ENCODE assay signal across 29 mouse cellular contexts in the genomic region with DNA sequence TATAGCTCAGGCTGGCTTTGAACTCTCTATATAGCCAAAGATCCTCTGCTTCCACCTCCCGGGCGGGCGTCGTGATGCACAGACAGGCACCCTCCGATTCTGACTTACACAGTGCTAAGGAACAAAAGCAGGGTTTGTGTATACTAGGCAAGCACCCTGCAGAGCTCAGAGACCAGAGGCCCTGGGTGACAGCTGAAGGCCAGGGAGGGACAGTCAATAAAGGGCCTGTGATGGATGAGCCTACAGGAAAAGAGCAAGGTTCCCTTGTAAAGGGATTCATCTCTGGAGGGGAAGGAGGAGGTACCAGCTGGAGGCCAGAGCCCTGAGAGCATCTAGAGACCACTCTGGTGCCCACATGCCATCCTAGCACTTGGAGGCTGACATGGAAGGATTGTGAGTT. TPM values are rescaled to one million over a fixed set of nuclear protein-coding genes. Genes with fewer than 3 reads are reported as not detected.
DNase-seq lines count a peak whose midpoint lies in the region; ATAC-seq and TF ChIP-seq lines count a peak whose summit lies in the region.
"Had no signal": no experiment of that assay in that cellular context is flagged by ENCODE, and none has a peak within 500 bp of the region (broad histone marks: within the 10 kb centered on the region; RNA-seq: fewer than 3 reads in every experiment).

No protein-coding gene starts in this region.

- H3K27ac ChIP-seq in layer of hippocampus, adult 2 months, result 0 out of 2 replicates have a peak overlapping the region, but pooled peaks have one; percentile 61
- no peak overlapping the region for H3K27ac ChIP-seq in forebrain, postnatal 0 days (ENCODE audit: low read depth, low read length)
- H3K27ac ChIP-seq: embryonic facial prominence, embryonic 12.5 days; embryonic facial prominence, embryonic 15.5 days; heart, embryonic 15.5 days; intestine, embryonic 15.5 days had no signal

- H3K9ac ChIP-seq in forebrain, postnatal 0 days, result no peak overlapping the region
- H3K9ac ChIP-seq: embryonic facial prominence, embryonic 12.5 days; embryonic facial prominence, embryonic 15.5 days; heart, embryonic 12.5 days; heart, embryonic 15.5 days; hindbrain, embryonic 12.5 days; intestine, embryonic 15.5 days had no signal

- H3K27me3 ChIP-seq in forebrain, postnatal 0 days (ENCODE audit: insufficient read depth, low read length), result no peaks in the 10 kb centered on the region
- H3K27me3 ChIP-seq: CH12.LX; embryonic facial prominence, embryonic 12.5 days; embryonic facial prominence, embryonic 15.5 days; heart, embryonic 15.5 days; intestine, embryonic 15.5 days had no signal

- no peaks in the 10 kb centered on the region for H3K9me3 ChIP-seq in forebrain, postnatal 0 days (ENCODE audit: low read length)
- H3K9me3 ChIP-seq: embryonic facial prominence, embryonic 12.5 days; embryonic facial prominence, embryonic 15.5 days; G1E; heart, embryonic 12.5 days; heart, embryonic 15.5 days; hindbrain, embryonic 12.5 days; intestine, embryonic 15.5 days had no signal

- DNase-seq in adrenal gland, adult 2 months, result peak; percentile 59
- no peak for DNase-seq in adrenal gland, postnatal 25 days
- no peak for DNase-seq in layer of hippocampus, adult 2 months (ENCODE audit: low spot score in 2 of 2)
- DNase-seq in layer of hippocampus, adult 8-10 months (ENCODE audit: low spot score in 2 of 2), result no peak
- peak; percentile 61 for DNase-seq in adrenal gland, postnatal 14 days
- no peak for DNase-seq in forebrain, postnatal 0 days
- no peak for DNase-seq in left cerebral cortex, adult 18-20 months (ENCODE audit: low spot score in 2 of 2)
- DNase-seq: B cell, adult 2 months; cerebellum, adult 2 months; cerebellum, adult 9-11 months; cerebellum, postnatal 25 days; gastrocnemius, postnatal 25 days; heart, adult 18-20 months; heart, postnatal 10 days; heart, postnatal 4 days; kidney, adult 11 months had no signal

- H3K4me1 ChIP-seq in forebrain, postnatal 0 days (ENCODE audit: insufficient read depth), result peaks cover 3% of the 10 kb centered on the region; the same call in 1 of the 2 replicates
- H3K4me1 ChIP-seq: embryonic facial prominence, embryonic 12.5 days; embryonic facial prominence, embryonic 15.5 days; intestine, embryonic 15.5 days had no signal

- no peaks in the 10 kb centered on the region for H3K36me3 ChIP-seq in forebrain, postnatal 0 days (ENCODE audit: insufficient read depth)
- H3K36me3 ChIP-seq: embryonic facial prominence, embryonic 12.5 days; embryonic facial prominence, embryonic 15.5 days; heart, embryonic 12.5 days; heart, embryonic 15.5 days; hindbrain, embryonic 12.5 days; intestine, embryonic 15.5 days had no signal

- 65% methylated on average over 5 of the region's 5 CpGs for WGBS in forebrain, postnatal 0 days

- TF ChIP-seq CTCF in layer of hippocampus, adult 2 months (conservative IDR thresholded peaks at IDR 0.05), result no peak
- no peak for TF ChIP-seq CTCF in forebrain, postnatal 0 days (IDR thresholded peaks at IDR 0.05; ENCODE audit: low read depth)

- no peak overlapping the region for H3K4me2 ChIP-seq in forebrain, postnatal 0 days (ENCODE audit: low read depth)
- H3K4me2 ChIP-seq: embryonic facial prominence, embryonic 12.5 days; embryonic facial prominence, embryonic 15.5 days; heart, embryonic 12.5 days; heart, embryonic 15.5 days; hindbrain, embryonic 12.5 days; intestine, embryonic 15.5 days had no signal

- H3K4me3 ChIP-seq in layer of hippocampus, adult 2 months, result no peak overlapping the region
- no peak overlapping the region for H3K4me3 ChIP-seq in forebrain, postnatal 0 days (ENCODE audit: low read depth, low read length)
- H3K4me3 ChIP-seq: embryonic facial prominence, embryonic 12.5 days; embryonic facial prominence, embryonic 15.5 days; heart, embryonic 12.5 days; heart, embryonic 15.5 days; hindbrain, embryonic 12.5 days; intestine, embryonic 15.5 days had no signal

- no peak for ATAC-seq in forebrain, postnatal 0 days
- ATAC-seq: forebrain, embryonic 14.5 days; hindbrain, embryonic 16.5 days; intestine, embryonic 15.5 days; Patski had no signal

RNA-seq across cellular contexts. Expression of gene Htr6, which starts 22.0 kb away (rescaled TPM):
- total RNA-seq in adrenal gland, adult 2 months (2021), result under 1 TPM; 0.14 to 0.41 TPM
- 1.1 and 1.3 TPM in 2 replicates for polyA plus RNA-seq in adrenal gland, adult 2 months (2012; rRNA removed)
- total RNA-seq in adrenal gland, postnatal 25 days (2021), result 0.33 and 0.52 TPM in 2 replicates
- 1 to 10 TPM; 7.3 to 7.6 TPM for total RNA-seq in layer of hippocampus, adult 2 months (2021)
- total RNA-seq in layer of hippocampus, adult 8-10 months (2022), result 1 to 10 TPM; 7.0 to 8.3 (median 8.0) TPM
- 0.15 TPM in 1 of 2 replicates, not detected in the other for total RNA-seq in adrenal gland, postnatal 14 days (2021)
- 1.8 and 4.0 TPM in 2 replicates for total RNA-seq in forebrain, postnatal 0 days (2014; rRNA removed)
- 0.67 TPM in 2 replicates for polyA plus RNA-seq in forebrain, postnatal 0 days (2015; fragmentation: Nextera tagmentation; extraction: Ambion mirVana)
- 1 to 10 TPM; 5.7 to 7.6 TPM for total RNA-seq in left cerebral cortex, adult 18-20 months (2021)
- total RNA-seq: CH12.LX; common myeloid progenitor, adult 5-6 weeks; G1E; gastrocnemius, adult 8-10 months; gastrocnemius, postnatal 25 days; heart, adult 18-20 months; heart, postnatal 10 days; heart, postnatal 4 days had no signal
- polyA plus RNA-seq: G1E; heart, embryonic 12.5 days; heart, embryonic 15.5 days; hindbrain, embryonic 12.5 days had no signal

RNA-seq across cellular contexts. Expression of gene Nbl1, which starts 39.4 kb away (rescaled TPM):
- total RNA-seq in adrenal gland, adult 2 months (2021), result 10 to 100 TPM; 44.0 to 64.4 TPM
- 135 and 182 TPM in 2 replicates for polyA plus RNA-seq in adrenal gland, adult 2 months (2012; rRNA removed)
- 20.3 and 21.4 TPM in 2 replicates for total RNA-seq in adrenal gland, postnatal 25 days (2021)
- total RNA-seq in layer of hippocampus, adult 2 months (2021), result 10 to 100 TPM; 84.4 to 89.9 TPM
- 10 to 100 TPM; 72.3 to 84.6 (median 79.2) TPM for total RNA-seq in layer of hippocampus, adult 8-10 months (2022)
- 33.7 and 39.8 TPM in 2 replicates for total RNA-seq in adrenal gland, postnatal 14 days (2021)
- total RNA-seq in forebrain, postnatal 0 days (2014; rRNA removed), result 41.7 and 57.6 TPM in 2 replicates
- polyA plus RNA-seq in forebrain, postnatal 0 days (2015; fragmentation: Nextera tagmentation; extraction: Ambion mirVana), result 56.7 and 64.3 TPM in 2 replicates
- 10 to 100 TPM; 62.6 to 66.6 TPM for total RNA-seq in left cerebral cortex, adult 18-20 months (2021)
- total RNA-seq: common myeloid progenitor, adult 5-6 weeks had no signal

Comparison
In these comparisons a context has a peak if more than half of its experiments do, and no peak if none do; other contexts are left out.
1. DNase-seq: peak in adrenal gland, adult 2 months (single experiment) and adrenal gland, postnatal 14 days (single experiment); none in adrenal gland, postnatal 25 days (single experiment), layer of hippocampus, adult 2 months (0 of 2), layer of hippocampus, adult 8-10 months (0 of 2), forebrain, postnatal 0 days (single experiment) and left cerebral cortex, adult 18-20 months (0 of 2).